Mouse (Mus musculus) intestine, embryonic 15.5 days (tissue): ENCODE measurements around the gene Mapk3. TPM values are rescaled to one million over a fixed set of nuclear protein-coding genes. Genes with fewer than 3 reads are reported as not detected.
A peak's percentile ranks its signal among the peaks of the same experiment; 100 is the strongest.

Experiments
- ATAC-seq: fragments of 200-750 bp; cut with Nextera tagmentation; 2 replicates; pipeline ENCODE4 v1.8.0; 2017; ENCODE audit warnings: moderate TSS enrichment, moderate library complexity
- H3K27ac ChIP-seq: fragments of 300-500 bp; sonication (generic); 2 replicates; pipeline ENCODE4 v1.5.1; 2015; ENCODE audit warnings: mild to moderate bottlenecking, inconsistent platforms
- H3K27me3 ChIP-seq: fragments of 300-500 bp; sonication (generic); replicated peaks from 2 replicates; pipeline ENCODE4 v1.6.1; 2015; ENCODE audit warnings: inconsistent platforms
- H3K36me3 ChIP-seq: fragments of 300-500 bp; sonication (generic); 2 replicates; pipeline ENCODE4 v1.6.1; 2015; ENCODE audit warnings: inconsistent platforms
- H3K4me1 ChIP-seq: fragments of 300-500 bp; sonication (generic); replicated peaks from 2 replicates; pipeline ENCODE4 v1.6.1; 2015; ENCODE audit warnings: inconsistent platforms
- H3K4me2 ChIP-seq: fragments of 300-500 bp; sonication (generic); replicated peaks from 2 replicates; pipeline ENCODE4 v1.6.1; 2015; ENCODE audit warnings: mild to moderate bottlenecking, inconsistent platforms
- H3K4me3 ChIP-seq: fragments of 300-500 bp; sonication (generic); replicated peaks from 2 replicates; pipeline ENCODE4 v1.5.1; 2015; ENCODE audit warnings: inconsistent platforms
- H3K9ac ChIP-seq: fragments of 300-500 bp; sonication (generic); 2 replicates; pipeline ENCODE4 v1.6.1; 2015; ENCODE audit warnings: inconsistent platforms
- H3K9me3 ChIP-seq: fragments of 300-500 bp; sonication (generic); 2 replicates; pipeline ENCODE4 v1.6.1; 2016; ENCODE audit warnings: inconsistent platforms
- WGBS: fragments of 180-500 bp; shearing (Covaris S2); methylation state at CpG from one replicate; pipeline ENCODE4 v1.1.7; 2015; 5-methylcytosine and 5-hydroxymethylcytosine counted together
- polyA plus RNA-seq: library from polyadenylated mRNA; unstranded; fragments of >200 nt; fragmentation: Nextera tagmentation; extraction: Ambion mirVana; gene quantifications from 2 replicates; pipeline ENCODE4 v1.2.1, GENCODE M21; 2015

Gene Mapk3
- polyA plus RNA-seq, 1 experiment from 2014 or later, result 109 TPM

DNA sequence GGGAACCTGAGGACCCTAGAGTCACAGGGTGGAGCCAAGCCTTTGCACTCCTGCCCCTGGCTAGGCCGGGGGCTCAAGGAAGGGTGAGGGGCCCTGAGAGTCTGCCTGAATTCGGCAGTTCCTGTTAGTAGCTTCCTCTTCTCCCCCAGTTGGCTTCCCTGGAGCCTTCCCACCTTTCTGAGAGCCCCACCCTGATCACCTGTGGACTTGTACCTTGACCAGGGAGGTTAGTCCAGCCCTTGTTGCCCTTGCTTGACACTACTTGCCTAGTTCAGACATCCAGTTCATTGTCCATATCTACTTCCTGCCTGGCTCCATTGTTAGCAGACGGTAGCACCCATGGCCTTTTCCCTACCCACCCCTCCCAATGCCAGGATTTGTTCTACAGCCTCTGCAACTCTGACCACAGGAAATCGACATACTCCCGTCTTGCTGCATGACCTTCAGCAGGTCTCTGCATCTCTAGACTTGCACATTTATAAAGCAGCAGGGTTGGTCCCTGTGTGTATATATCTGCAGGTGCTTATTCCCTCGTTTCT is 2.2 kb downstream of the Mapk3 start:
- H3K27ac ChIP-seq, result peak overlapping the region; percentile 98
- peaks cover 44% of the 10 kb centered on the region for H3K4me1 ChIP-seq
- H3K9ac ChIP-seq, result 0 out of 2 replicates have a peak overlapping the region, but pooled peaks have one; percentile 3
- peak overlapping the region; percentile 64; the same call in 1 of the 2 replicates for H3K4me3 ChIP-seq
- no peaks in the 10 kb centered on the region for H3K9me3 ChIP-seq
- WGBS, result 49% methylated on average over 6 of the region's 6 CpGs
- peak; percentile 37; the same call in 1 of the 2 replicates for ATAC-seq
- H3K27me3 ChIP-seq, result no peaks in the 10 kb centered on the region
- peak overlapping the region; percentile 71 for H3K4me2 ChIP-seq
- H3K36me3 ChIP-seq, result peaks cover 39% of the 10 kb centered on the region

DNA sequence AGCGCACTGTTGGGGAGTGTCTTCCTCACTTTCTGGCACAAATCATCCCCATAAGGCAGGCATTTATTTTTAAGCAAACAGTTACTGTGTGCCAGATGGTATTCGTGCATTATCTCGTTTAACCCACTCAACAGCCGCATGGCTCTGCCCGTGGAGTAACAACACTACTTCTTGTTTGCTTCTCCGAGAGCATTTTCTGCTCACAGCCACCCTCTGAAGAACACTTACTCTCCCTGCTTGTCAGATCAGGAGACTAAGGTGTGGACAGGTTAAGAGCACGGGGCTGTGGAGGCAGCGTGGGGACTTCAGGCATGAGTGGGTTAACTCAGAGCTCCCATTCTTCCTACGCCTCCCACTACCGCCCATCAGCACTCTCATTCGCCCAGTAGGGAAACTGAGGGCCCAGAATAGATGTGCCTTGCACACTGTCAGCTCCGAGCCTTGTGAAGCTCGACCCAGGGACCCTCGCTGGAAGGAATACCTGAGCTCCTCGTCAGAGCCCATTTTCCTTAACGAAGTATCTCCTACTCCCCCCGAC is 3.1 kb downstream of the Mapk3 start:
- no peaks in the 10 kb centered on the region for H3K9me3 ChIP-seq
- ATAC-seq, result no peak
- H3K9ac ChIP-seq, result 0 out of 2 replicates have a peak overlapping the region, but pooled peaks have one; percentile 23
- peaks cover 48% of the 10 kb centered on the region for H3K36me3 ChIP-seq
- peak overlapping the region; percentile 14 for H3K4me2 ChIP-seq
- H3K27ac ChIP-seq, result peak overlapping the region; percentile 17; the same call in 1 of the 2 replicates
- no peaks in the 10 kb centered on the region for H3K27me3 ChIP-seq
- WGBS, result 43% methylated on average over 17 of the region's 17 CpGs
- H3K4me1 ChIP-seq, result peaks cover 44% of the 10 kb centered on the region
- H3K4me3 ChIP-seq, result no peak overlapping the region

DNA sequence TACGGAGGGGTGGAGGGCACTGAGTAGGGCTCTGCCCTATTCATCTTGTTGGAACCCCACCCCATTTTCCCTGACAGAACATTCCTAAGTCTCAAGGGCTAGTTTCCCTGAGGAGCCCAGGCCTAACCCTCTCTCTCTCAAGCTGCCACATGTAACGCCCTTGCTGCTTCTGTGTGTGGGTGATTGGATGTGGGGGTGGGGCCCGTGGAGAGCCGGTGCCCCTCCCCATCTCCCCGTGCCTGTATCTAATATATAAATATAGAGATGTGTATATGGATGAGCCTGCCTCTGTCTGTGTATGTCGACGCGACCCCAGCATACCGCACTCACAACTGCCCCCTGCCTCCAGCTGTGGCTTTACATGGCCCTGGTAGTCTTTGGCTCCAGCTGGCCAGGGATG is 6.1 kb downstream of the Mapk3 start:
- peaks cover 67% of the 10 kb centered on the region for H3K36me3 ChIP-seq
- H3K27ac ChIP-seq, result no peak overlapping the region
- H3K9ac ChIP-seq, result no peak overlapping the region
- WGBS, result 75% methylated on average over 9 of the region's 9 CpGs
- no peak for ATAC-seq
- no peak overlapping the region for H3K4me3 ChIP-seq
- H3K4me1 ChIP-seq, result peaks cover 39% of the 10 kb centered on the region
- no peak overlapping the region for H3K4me2 ChIP-seq
- no peaks in the 10 kb centered on the region for H3K9me3 ChIP-seq
- H3K27me3 ChIP-seq, result no peaks in the 10 kb centered on the region

DNA sequence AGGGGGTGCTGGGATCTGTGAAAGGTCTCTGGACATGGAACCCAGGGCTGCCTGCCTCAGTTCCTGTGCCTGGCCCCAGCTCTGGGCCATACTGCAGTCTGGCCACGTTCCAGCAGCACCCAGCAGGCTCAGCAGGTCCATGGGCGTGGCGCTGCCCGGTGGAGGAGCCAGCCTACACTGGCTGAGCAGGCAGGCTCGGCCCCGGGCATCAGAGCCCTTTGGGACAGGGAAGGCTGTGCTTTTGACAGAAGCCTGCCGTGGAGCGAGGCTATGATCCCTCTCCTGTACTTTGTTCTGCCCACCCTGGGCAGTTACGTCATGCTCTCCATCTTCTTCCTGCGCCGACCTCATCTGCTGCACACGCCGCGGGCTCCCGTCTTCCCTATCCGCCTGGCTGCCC is 6.8 kb downstream of the Mapk3 start, which contains the start of gene Gdpd3:
TSS of gene Gdpd3 (plus strand) at position 134 of the 400 bp plus-strand sequence.
- no peak within 1 kb of the TSS for H3K9ac ChIP-seq
- H3K4me3 ChIP-seq, result no peak within 1 kb of the TSS
- no peak within 1 kb of the TSS for H3K27ac ChIP-seq
- 87% methylated on average over 16 of the region's 16 CpGs for WGBS
- ATAC-seq, result peak; percentile 54; the same call in 1 of the 2 replicates
- no peaks in the 10 kb centered on the region for H3K9me3 ChIP-seq
- peaks cover 32% of the 10 kb centered on the region for H3K4me1 ChIP-seq
- no peaks in the 10 kb centered on the region for H3K27me3 ChIP-seq
- no peak within 1 kb of the TSS for H3K4me2 ChIP-seq
- peaks cover 68% of the 10 kb centered on the region for H3K36me3 ChIP-seq

DNA sequence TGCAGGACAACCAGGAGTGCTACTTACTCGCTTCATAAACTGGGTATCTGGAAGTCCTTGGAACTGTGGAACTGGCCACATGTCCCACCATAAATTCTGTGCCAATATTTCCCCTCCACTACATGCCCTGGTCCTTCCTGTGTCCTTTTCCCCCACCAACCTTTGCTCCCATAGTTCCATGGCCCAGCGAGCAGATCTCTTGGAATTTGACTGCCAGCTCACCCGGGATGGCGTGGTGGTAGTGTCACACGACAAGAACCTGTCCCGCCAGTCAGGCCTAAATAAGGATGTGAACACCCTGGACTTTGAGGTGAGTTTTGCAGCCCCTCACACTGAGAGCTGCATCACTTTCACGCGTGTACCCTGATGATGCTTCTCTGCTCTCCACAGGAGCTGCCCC is 7.6 kb downstream of the Mapk3 start:
- Histone ChIP-seq H3K36me3 (peaks cover 68% of the 10 kb centered on the region), H3K27ac (no peak overlapping the region), H3K9me3 (no peaks in the 10 kb centered on the region), H3K4me3 (no peak overlapping the region), H3K27me3 (no peaks in the 10 kb centered on the region), H3K9ac (no peak overlapping the region), H3K4me1 (peaks cover 24% of the 10 kb centered on the region), H3K4me2 (no peak overlapping the region)
- ATAC-seq, result no peak
- WGBS, result 93% methylated on average over 8 of the region's 8 CpGs

DNA sequence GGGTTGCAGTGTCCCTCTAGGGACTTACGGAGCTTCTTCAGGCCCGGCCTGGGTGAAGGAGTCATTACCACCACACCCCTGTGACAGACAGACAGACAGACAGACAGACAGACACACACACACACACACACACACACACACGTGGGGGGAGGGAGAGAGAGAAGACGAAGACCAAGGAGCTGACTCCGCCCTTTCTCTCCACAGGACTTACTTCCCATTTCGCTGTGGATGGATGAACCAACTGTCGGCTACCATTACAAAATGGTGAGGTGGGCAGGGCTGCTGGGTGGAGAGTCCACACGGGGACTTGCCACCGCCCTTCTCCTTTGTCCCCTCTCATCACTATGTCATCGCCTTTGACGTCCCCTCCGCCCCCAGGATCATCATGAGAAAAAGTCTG is 11.4 kb downstream of the Mapk3 start:
- peaks cover 41% of the 10 kb centered on the region for H3K36me3 ChIP-seq
- no peaks in the 10 kb centered on the region for H3K9me3 ChIP-seq
- ATAC-seq, result no peak
- H3K27me3 ChIP-seq, result no peaks in the 10 kb centered on the region
- H3K4me2 ChIP-seq, result no peak overlapping the region
- H3K9ac ChIP-seq, result no peak overlapping the region
- no peak overlapping the region for H3K27ac ChIP-seq
- 87% methylated on average over 12 of the region's 12 CpGs for WGBS
- no peak overlapping the region for H3K4me3 ChIP-seq
- H3K4me1 ChIP-seq, result peaks cover 14% of the 10 kb centered on the region

DNA sequence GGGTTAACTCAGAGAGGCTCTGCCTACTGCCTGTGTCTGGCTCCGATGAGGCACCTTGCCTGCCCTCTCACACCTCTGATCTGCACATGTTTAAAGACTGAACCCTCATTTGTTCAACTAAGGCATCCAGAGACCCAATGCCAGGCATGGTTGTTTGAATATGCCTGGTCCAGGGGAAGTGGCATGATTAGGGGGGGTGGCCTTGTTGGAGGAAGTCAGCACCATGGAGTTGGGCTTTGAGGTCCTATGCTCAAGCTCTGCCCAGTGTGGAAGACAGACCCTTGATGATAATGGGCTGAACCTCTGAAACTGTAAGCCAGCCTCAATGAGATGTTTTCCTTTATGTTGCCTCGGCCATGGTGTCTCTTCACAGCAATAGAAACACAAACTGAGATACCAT is 13.9 kb downstream of the Mapk3 start:
- H3K27ac ChIP-seq, result no peak overlapping the region
- H3K9me3 ChIP-seq, result no peaks in the 10 kb centered on the region
- no peak overlapping the region for H3K4me3 ChIP-seq
- peaks cover 26% of the 10 kb centered on the region for H3K4me1 ChIP-seq
- no peaks in the 10 kb centered on the region for H3K27me3 ChIP-seq
- no peak for ATAC-seq
- no peak overlapping the region for H3K4me2 ChIP-seq
- WGBS, result 72% methylated on average over 2 of the region's 2 CpGs
- peaks cover 17% of the 10 kb centered on the region; the same call in 1 of the 2 replicates for H3K36me3 ChIP-seq
- no peak overlapping the region for H3K9ac ChIP-seq

DNA sequence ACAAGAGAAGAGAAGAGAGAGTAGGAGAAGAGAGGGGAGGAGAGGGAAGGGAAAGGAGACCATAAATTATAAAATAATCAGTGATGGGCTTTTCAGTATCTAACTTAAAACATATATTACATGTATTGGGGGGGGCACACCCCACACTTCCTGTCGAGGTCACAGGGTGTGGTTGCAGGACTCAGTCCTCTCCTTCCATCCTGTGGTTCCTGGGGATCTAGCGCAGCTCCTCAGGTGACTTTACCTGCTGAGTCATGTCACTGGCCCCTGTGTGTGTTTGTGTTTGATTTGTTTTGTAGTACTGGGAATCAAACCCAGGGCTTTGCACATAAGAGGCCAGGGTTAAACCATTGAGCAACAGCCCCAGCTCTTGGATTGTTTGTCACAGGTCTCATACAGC is 15.1 kb downstream of the Mapk3 start:
- no peak overlapping the region for H3K4me2 ChIP-seq
- H3K4me1 ChIP-seq, result peaks cover 27% of the 10 kb centered on the region
- H3K27ac ChIP-seq, result no peak overlapping the region
- H3K9ac ChIP-seq, result no peak overlapping the region
- no peak for ATAC-seq
- H3K36me3 ChIP-seq, result peaks cover 14% of the 10 kb centered on the region; the same call in 1 of the 2 replicates
- no peaks in the 10 kb centered on the region for H3K9me3 ChIP-seq
- no peak overlapping the region for H3K4me3 ChIP-seq
- 60% methylated on average over 2 of the region's 2 CpGs for WGBS
- H3K27me3 ChIP-seq, result no peaks in the 10 kb centered on the region

DNA sequence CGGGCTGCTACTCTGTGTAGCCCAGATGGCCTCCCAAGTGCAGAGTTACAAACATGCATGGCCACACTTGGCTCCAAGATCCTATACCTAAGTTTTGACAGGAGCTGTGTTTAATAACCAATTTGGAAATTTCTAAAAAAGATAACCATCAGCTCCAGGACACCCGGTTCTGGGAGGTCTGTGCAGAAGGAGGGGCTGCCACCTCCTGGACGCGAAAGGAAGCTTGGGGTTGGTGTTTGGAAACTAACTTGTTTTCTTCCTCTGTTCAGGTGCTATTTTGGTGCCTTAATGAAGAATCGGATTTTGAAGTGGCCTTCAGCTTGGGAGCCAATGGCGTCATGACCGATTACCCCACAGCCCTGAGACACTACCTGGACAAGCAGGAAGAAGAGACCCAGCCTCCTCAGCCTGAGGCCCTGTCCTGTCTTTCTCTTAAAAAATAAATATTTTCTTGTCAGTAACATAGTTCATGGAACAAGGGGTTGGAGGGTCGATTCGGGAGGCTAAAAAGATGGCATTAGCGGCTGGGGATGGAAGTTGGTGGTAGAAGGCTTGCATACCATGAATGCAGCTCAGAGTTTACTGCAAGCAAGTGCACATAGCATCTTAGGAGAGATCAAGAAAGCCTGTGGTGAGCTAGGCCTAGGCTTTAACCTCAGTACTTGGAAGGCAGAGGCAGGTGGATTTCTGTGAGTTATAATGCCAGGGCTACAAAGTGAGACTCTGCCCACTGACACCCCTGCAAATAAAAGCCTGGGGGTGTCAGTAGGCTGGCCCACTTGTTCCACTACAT is 16.0 kb downstream of the Mapk3 start:
- peaks cover 34% of the 10 kb centered on the region for H3K4me1 ChIP-seq
- H3K4me2 ChIP-seq, result no peak overlapping the region; the same call in 1 of the 2 replicates
- H3K27me3 ChIP-seq, result no peaks in the 10 kb centered on the region
- peak overlapping the region; percentile 90 for H3K27ac ChIP-seq
- peak overlapping the region; percentile 42; the same call in 1 of the 2 replicates for H3K9ac ChIP-seq
- no peak overlapping the region for H3K4me3 ChIP-seq
- no peaks in the 10 kb centered on the region for H3K9me3 ChIP-seq
- ATAC-seq, result no peak
- peaks cover 7% of the 10 kb centered on the region; the same call in 1 of the 2 replicates for H3K36me3 ChIP-seq
- 72% methylated on average over 10 of the region's 10 CpGs for WGBS

DNA sequence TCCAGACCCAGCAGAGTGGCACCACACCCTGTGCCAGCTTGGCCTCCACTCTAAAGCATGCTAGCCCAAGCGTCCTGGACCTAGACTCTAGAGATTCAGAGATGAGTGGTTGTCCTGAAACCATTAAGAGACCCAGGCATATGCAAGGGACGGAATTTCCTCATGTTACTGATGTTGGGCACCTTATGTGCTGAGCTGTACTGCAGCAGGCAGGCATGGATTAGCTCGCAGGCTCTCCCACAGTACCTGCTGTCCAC is 16.5 kb downstream of the Mapk3 start:
- Histone ChIP-seq H3K4me1 (peaks cover 36% of the 10 kb centered on the region), H3K27ac (peak overlapping the region; percentile 90), H3K4me2 (peak overlapping the region; percentile 84), H3K36me3 (peaks cover 4% of the 10 kb centered on the region; the same call in 1 of the 2 replicates), H3K9ac (peak overlapping the region; percentile 42; the same call in 1 of the 2 replicates), H3K27me3 (no peaks in the 10 kb centered on the region), H3K9me3 (no peaks in the 10 kb centered on the region), H3K4me3 (0 out of 2 replicates have a peak overlapping the region, but pooled peaks have one; percentile 65)
- no peak for ATAC-seq
- WGBS, result 51% methylated on average over 3 of the region's 3 CpGs

DNA sequence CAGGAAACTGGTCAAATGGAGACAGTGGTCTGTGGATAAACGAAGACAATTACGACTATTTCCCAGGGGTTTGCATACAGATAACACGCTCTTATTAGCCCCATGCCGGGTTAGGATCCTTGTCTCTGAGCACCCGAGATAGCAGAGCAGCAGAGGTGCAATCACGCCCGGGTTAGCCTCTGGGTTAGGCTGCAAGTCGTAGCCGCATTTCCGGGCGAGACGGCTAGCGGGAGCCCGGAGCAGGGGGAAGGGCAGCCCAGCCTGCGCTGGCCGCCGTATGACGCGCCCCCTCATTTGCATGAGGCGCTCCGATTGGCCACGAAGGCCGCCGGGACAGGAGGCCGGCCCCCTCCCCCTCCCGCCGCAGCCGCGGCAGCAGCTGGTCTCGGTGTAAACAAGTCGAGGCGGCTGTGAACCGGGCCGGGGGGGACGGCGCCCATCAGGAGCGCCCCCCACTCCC is 17.2 kb downstream of the Mapk3 start, which contains the start of gene Ypel3:
TSS of gene Ypel3 (plus strand) at position 358 of the 460 bp plus-strand sequence.
- Histone ChIP-seq H3K36me3 (peaks cover 4% of the 10 kb centered on the region; the same call in 1 of the 2 replicates), H3K27ac (peak within 1 kb of the TSS; percentile 90), H3K4me3 (peak within 1 kb of the TSS; percentile 65), H3K9ac (peak within 1 kb of the TSS; percentile 76), H3K4me2 (peak within 1 kb of the TSS; percentile 84), H3K4me1 (peaks cover 43% of the 10 kb centered on the region), H3K27me3 (no peaks in the 10 kb centered on the region), H3K9me3 (no peaks in the 10 kb centered on the region)
- WGBS, result under 1% methylated on average over 29 of the region's 37 CpGs
- peak; percentile 94 for ATAC-seq

DNA sequence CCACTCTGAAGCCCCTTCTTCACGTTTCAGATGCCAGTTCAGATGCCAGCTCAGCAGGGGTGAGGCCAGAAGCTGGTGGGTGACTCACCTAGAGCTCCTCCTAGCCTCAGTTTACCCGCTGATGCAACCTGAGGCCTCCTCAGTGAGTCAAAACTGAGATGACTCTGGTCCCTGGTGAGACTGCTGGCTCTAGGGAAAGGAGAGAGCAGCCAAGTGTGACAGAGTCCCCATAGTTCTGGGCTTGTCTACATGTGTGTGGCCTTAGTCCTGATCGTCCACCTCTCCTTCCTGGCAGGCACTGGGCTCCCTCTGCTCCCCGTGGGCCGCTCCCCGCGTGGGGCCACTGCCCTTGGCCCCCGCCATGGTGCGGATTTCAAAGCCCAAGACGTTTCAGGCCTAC is 18.1 kb downstream of the Mapk3 start:
- ATAC-seq, result no peak

More for the DNA sequence above, 18.1 kb downstream of the Mapk3 start:
- Histone ChIP-seq H3K4me3 (peak overlapping the region; percentile 65), H3K4me1 (peaks cover 48% of the 10 kb centered on the region), H3K27ac (0 out of 2 replicates have a peak overlapping the region, but pooled peaks have one; percentile 90), H3K9me3 (no peaks in the 10 kb centered on the region), H3K27me3 (no peaks in the 10 kb centered on the region), H3K9ac (peak overlapping the region; percentile 76), H3K36me3 (peaks cover 4% of the 10 kb centered on the region; the same call in 1 of the 2 replicates), H3K4me2 (peak overlapping the region; percentile 84)
- WGBS, result 48% methylated on average over 10 of the region's 10 CpGs
